Mouse (Mus musculus) CH12.LX (cell line): ENCODE data around the gene Prr12. TPM values are rescaled to one million over a fixed set of nuclear protein-coding genes. Genes with fewer than 3 reads are reported as not detected.

ENCODE experiments used
- DNase-seq: peaks from one replicate; pipeline ENCODE4 v3.0.0-alpha.2; 2013; ENCODE audit errors: extremely low read depth
- H3K27ac ChIP-seq: 2 replicates; pipeline ENCODE4 v1.5.1; 2012; ENCODE audit warnings: low read depth, mild to moderate bottlenecking, control low read depth, moderate library complexity; ENCODE audit not compliant: insufficient read depth
- H3K27me3 ChIP-seq: replicated peaks from 2 replicates; pipeline ENCODE3; 2012; ENCODE audit warnings: inconsistent platforms
- H3K36me3 ChIP-seq, 2 experiments: replicated peaks in 1 of 2; 2 replicates each; pipeline versions ENCODE3 to v1.6.1; 2012; ENCODE audit warnings: inconsistent platforms in 1 of 2, low read length in 1 of 2, mild to moderate bottlenecking in 1 of 2, mixed read lengths in 1 of 2, moderate library complexity in 1 of 2; ENCODE audit not compliant: control insufficient read depth in 1 of 2, insufficient read depth in 1 of 2
- H3K4me1 ChIP-seq, 2 experiments: 2 replicates each; pipeline ENCODE4 v1.6.1; 2012; ENCODE audit warnings: inconsistent platforms in 1 of 2, moderate library complexity in 1 of 2; ENCODE audit not compliant: insufficient read depth in 2 of 2, control insufficient read depth in 1 of 2
- H3K4me2 ChIP-seq: 2 replicates; pipeline ENCODE4 v1.6.1; 2012; ENCODE audit warnings: low read depth, mild to moderate bottlenecking, control low read depth; ENCODE audit not compliant: poor library complexity, insufficient read depth, severe bottlenecking
- H3K4me3 ChIP-seq, 3 experiments: fragments of 150-350 bp in 1 of 3; sonication (generic) in 1 of 3; replicated peaks in 1 of 3; 2 replicates each; pipeline versions ENCODE3 to v1.5.1; 2011 to 2012; ENCODE audit warnings: low read depth in 2 of 3, low read length in 2 of 3, mild to moderate bottlenecking in 2 of 3, moderate library complexity in 2 of 3, control low read depth in 1 of 3, improper control_type of control experiment in 1 of 3, inconsistent platforms in 1 of 3, mixed read lengths in 1 of 3; ENCODE audit not compliant: poor library complexity in 1 of 3
- H3K79me2 ChIP-seq: replicated peaks from 2 replicates; pipeline ENCODE4 v1.6.1; 2012; ENCODE audit warnings: mild to moderate bottlenecking, moderate library complexity; ENCODE audit not compliant: control insufficient read depth, poor library complexity, insufficient read depth, severe bottlenecking; ENCODE audit errors: extremely low read depth
- H3K9ac ChIP-seq: 2 replicates; pipeline ENCODE4 v1.6.1; 2012; ENCODE audit warnings: low read depth, mild to moderate bottlenecking, control low read depth, moderate library complexity; ENCODE audit not compliant: insufficient read depth
- H3K9me3 ChIP-seq: replicated peaks from 2 replicates; pipeline ENCODE3; 2012; ENCODE audit warnings: low read length, inconsistent platforms, mixed read lengths
- CHD1 ChIP-seq: IDR thresholded peaks from 2 replicates; pipeline ENCODE4 v1.6.1; 2012; ENCODE audit warnings: low read depth, low read length, improper control_type of control experiment, inconsistent platforms
- CHD2 ChIP-seq: IDR thresholded peaks from 2 replicates; pipeline ENCODE4 v1.6.1; 2011; ENCODE audit warnings: low read length, improper control_type of control experiment
- CTCF ChIP-seq, 2 experiments: IDR thresholded peaks in 1 of 2; conservative IDR thresholded peaks in 1 of 2; 2 replicates each; pipeline ENCODE4 v1.5.1; 2011 to 2012; ENCODE audit warnings: low read depth in 2 of 2, low read length in 2 of 2, improper control_type of control experiment in 1 of 2, inconsistent platforms in 1 of 2, mild to moderate bottlenecking in 1 of 2, moderate library complexity in 1 of 2
- E2F4 ChIP-seq: IDR thresholded peaks from 2 replicates; pipeline ENCODE4 v1.6.1; 2011; ENCODE audit warnings: low read depth, low read length, improper control_type of control experiment; ENCODE audit not compliant: insufficient replicate concordance
- ELF1 ChIP-seq: IDR thresholded peaks from 2 replicates; pipeline ENCODE4 v1.6.1; 2014; ENCODE audit warnings: low read depth, mild to moderate bottlenecking, inconsistent platforms, low read length, improper control_type of control experiment
- HCFC1 ChIP-seq: IDR thresholded peaks from 2 replicates; pipeline ENCODE4 v1.6.1; 2012; ENCODE audit warnings: low read depth, mild to moderate bottlenecking, inconsistent platforms, low read length, improper control_type of control experiment
- MAFK ChIP-seq: IDR thresholded peaks from 2 replicates; pipeline ENCODE4 v1.6.1; 2011; ENCODE audit warnings: low read length, improper control_type of control experiment; ENCODE audit not compliant: insufficient replicate concordance
- MAZ ChIP-seq: IDR thresholded peaks from 2 replicates; pipeline ENCODE4 v1.6.1; 2012; ENCODE audit warnings: low read depth, mild to moderate bottlenecking, inconsistent platforms, low read length, improper control_type of control experiment, moderate library complexity
- NRF1 ChIP-seq: IDR thresholded peaks from 2 replicates; pipeline ENCODE4 v1.6.1; 2014; ENCODE audit warnings: low read depth, mild to moderate bottlenecking, inconsistent platforms, low read length, improper control_type of control experiment, moderate library complexity
- PAX5 ChIP-seq: IDR thresholded peaks from 2 replicates; pipeline ENCODE4 v1.6.1; 2012; ENCODE audit warnings: low read length, inconsistent platforms, mixed read lengths
- POLR2A ChIP-seq: IDR thresholded peaks from 2 replicates; pipeline ENCODE4 v1.6.1; 2011; ENCODE audit warnings: low read depth, mild to moderate bottlenecking, improper control_type of control experiment, low read length
- SMC3 ChIP-seq: IDR thresholded peaks from 2 replicates; pipeline ENCODE4 v1.6.1; 2011; ENCODE audit warnings: low read depth, low read length, improper control_type of control experiment
- TBP ChIP-seq: conservative IDR thresholded peaks from 2 replicates; pipeline ENCODE4 v1.6.1; 2011; ENCODE audit warnings: low read depth, low read length, improper control_type of control experiment
- TCF12 ChIP-seq: IDR thresholded peaks from 2 replicates; pipeline ENCODE4 v1.6.1; 2014; ENCODE audit warnings: low read depth, mild to moderate bottlenecking, inconsistent platforms, low read length, improper control_type of control experiment
- UBTF ChIP-seq: IDR thresholded peaks from 2 replicates; pipeline ENCODE4 v1.6.1; 2012; ENCODE audit warnings: low read depth, mild to moderate bottlenecking, inconsistent platforms, low read length, improper control_type of control experiment, moderate library complexity
- ZNF384 ChIP-seq: IDR thresholded peaks from 2 replicates; pipeline ENCODE4 v1.6.1; 2012; ENCODE audit warnings: low read depth, low read length, improper control_type of control experiment, inconsistent platforms
- dilution Hi-C: fragments of 300-500 bp; cut with MboI; formaldehyde crosslinking; loops from 2 replicates; pipeline ENCODE4 v1.14.3; 2020; ENCODE audit warnings: low sequenced_read_pairs; ENCODE audit not compliant: extremely low pct_unique_long_range_greater_than_20kb, extremely low pct_ligation_motif_present
- in situ Hi-C: fragments of 300-500 bp; cut with MboI; formaldehyde crosslinking; loops from 3 replicates; pipeline ENCODE4 v1.14.3; 2019; ENCODE audit warnings: low sequenced_read_pairs, low pct_ligation_motif_present, low pct_unique_long_range_greater_than_20kb, mixed read lengths
- polyA plus RNA-seq: library from polyadenylated mRNA; unstranded; fragments of >175 nt; gene quantifications from 2 replicates; pipeline ENCODE4 v1.2.1, GENCODE M21; 2012; ENCODE audit warnings: low read depth; ENCODE audit not compliant: insufficient read length
- total RNA-seq, 2 experiments: library from RNA; depleted of rRNA; stranded (reverse); fragments of 300-350 nt in 1 of 2; fragments of >200 nt in 1 of 2; gene quantifications; 2 replicates each; pipeline ENCODE4 v1.2.3; 2012 to 2014

Prr12 gene
- total and polyA plus RNA-seq, 3 experiments = 1.2 to 20.5 (median 6.5) TPM

DNA sequence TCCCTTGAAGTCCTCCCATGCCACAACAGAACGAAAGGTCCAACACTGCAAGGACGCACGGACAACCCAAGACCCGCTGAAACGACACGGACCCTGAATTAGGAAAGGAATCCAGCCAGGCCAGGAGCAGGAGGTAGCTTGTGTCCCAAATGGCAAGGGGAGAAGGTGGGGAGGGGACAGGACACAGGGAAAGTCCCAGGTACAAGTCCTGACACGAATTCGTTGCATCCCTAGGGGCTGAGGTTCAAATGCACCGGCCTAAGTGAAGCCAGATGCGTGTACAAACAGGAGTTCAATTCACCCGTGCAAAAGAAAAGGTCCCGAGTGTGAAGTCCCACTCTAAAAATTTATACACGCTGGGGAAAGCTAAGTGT, 1.1 kb downstream of the Prr12 start (continued):
- TF ChIP-seq PAX5 (no peak), E2F4 (no peak), ELF1 (no peak), CTCF (conservative IDR thresholded peaks at IDR 0.05 in 1 of 2, IDR thresholded peaks at IDR 0.05 in 1 of 2; ENCODE audit: low read depth in 2 of 2, low read length in 2 of 2) (no peak), ZNF384 (peak; percentile 33; the same call in 1 of the 2 replicates), MAFK (no peak), MAZ (peak; percentile 44; the same call in 1 of the 2 replicates), HCFC1 (no peak)

DNA sequence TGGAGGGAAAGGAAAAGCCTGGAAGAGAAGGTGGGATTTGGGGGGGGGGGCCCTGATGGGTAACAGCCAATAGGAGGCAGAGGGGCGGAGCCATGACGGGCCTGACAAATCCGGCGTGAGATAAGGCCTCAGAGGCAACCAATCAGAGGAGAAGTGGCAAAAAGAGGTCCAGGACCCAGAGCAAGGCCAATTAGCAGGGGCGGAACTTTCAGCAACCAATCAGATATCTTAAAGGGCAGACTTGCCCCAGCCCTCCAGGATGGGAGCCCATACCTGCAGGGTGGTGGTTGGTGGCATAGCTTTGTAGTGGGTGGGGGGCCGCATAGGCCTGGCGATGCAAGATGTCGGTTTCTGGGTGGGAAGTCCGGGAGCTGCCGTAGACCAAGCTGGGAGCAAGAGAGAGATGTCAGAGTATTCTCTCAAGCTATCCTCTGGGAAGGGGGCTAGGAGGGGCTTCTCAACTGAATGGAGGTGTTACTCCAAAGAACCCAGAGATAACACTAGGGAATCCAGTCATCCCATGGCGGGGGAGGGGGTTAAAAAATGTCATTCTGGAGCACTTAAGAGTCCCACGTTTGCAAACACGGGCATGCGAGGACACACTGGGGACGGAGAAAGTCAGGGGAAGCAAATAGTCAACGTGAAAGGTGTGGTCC, 1.6 kb downstream of the Prr12 start:
- peaks cover 3% of the 10 kb centered on the region for H3K79me2 ChIP-seq
- H3K4me1 ChIP-seq = peaks cover 0 to 16% of the 10 kb centered on the region in 2 experiments; a peak in 2 of 4 replicates
- H3K4me2 ChIP-seq = peak overlapping the region; percentile 71
- peak overlapping the region; percentile 64 to 80 (median 65) for H3K4me3 ChIP-seq
- peaks cover 42 to 43% of the 10 kb centered on the region in 2 experiments for H3K36me3 ChIP-seq
- in situ Hi-C loops (no loop called here), dilution Hi-C loops (no loop called here)
- peak overlapping the region; percentile 98 for H3K27ac ChIP-seq
- H3K9me3 ChIP-seq = no peaks in the 10 kb centered on the region
- H3K9ac ChIP-seq = peak overlapping the region; percentile 78
- DNase-seq = peak; percentile 96
- no peaks in the 10 kb centered on the region for H3K27me3 ChIP-seq
- TF ChIP-seq SMC3 (no peak), CHD2 (peak; percentile 83), POLR2A (peak; percentile 60), ELF1 (0 out of 2 replicates have a peak, but pooled peaks have one; percentile 36), TCF12 (no peak), E2F4 (no peak), TBP (0 out of 2 replicates have a peak, but pooled peaks have one; percentile 56), UBTF (no peak), NRF1 (no peak), CHD1 (no peak), ZNF384 (no peak), MAZ (0 out of 2 replicates have a peak, but pooled peaks have one; percentile 8)

- in situ Hi-C loops = loop anchor here (5.0 kb wide), 1 partner anchor 62 kb away; the partner anchor contains the start of gene Prmt1
- no peak for DNase-seq
- Histone ChIP-seq H3K9me3 (no peaks in the 10 kb centered on the region), H3K9ac (no peak overlapping the region), H3K4me1 (peaks cover 0 to 10% of the 10 kb centered on the region in 2 experiments; a peak in 2 of 4 replicates), H3K27ac (no peak overlapping the region), H3K27me3 (no peaks in the 10 kb centered on the region), H3K4me2 (no peak overlapping the region), H3K4me3 (no peak overlapping the region), H3K36me3 (peaks cover 54 to 55% of the 10 kb centered on the region in 2 experiments), H3K79me2 (peaks cover 5% of the 10 kb centered on the region)
- no peak for TF ChIP-seq TCF12
- dilution Hi-C loops = no loop called here
Observed at GRCm38 (mm10) chr7:45048923-45049657, 3.6 kb downstream of the Prr12 start.
